Mouse (Mus musculus): ENCODE data around the gene Gm43064.

GRCm38 (mm10) chr3:103858881-103859801, 49.8 kb downstream of the Gm43064 start, which contains the start of gene Ptpn22:
- TF ChIP-seq CTCF (IDR thresholded peaks at IDR 0.05; ENCODE audit: borderline replicate concordance, control insufficient read depth, extremely low read depth, insufficient read depth, low read length, poor library complexity) (no peak), POLR2A (IDR thresholded peaks at IDR 0.05; ENCODE audit: control insufficient read depth, extremely low read depth, insufficient read depth, low read length, poor library complexity) (no peak)
